Mouse (Mus musculus) heart, postnatal 10 days (tissue): Measurements from ENCODE around the gene Tmem62. TPM values are rescaled to one million over a fixed set of nuclear protein-coding genes. Genes with fewer than 3 reads are reported as not detected.

Experiments
- DNase-seq, 2 experiments: peaks; one replicate each; pipeline ENCODE4 v3.0.0; 2021
- intact Hi-C: fragments of 180-260 bp; cut with DNase I; formaldehyde crosslinking; loops from one replicate; pipeline ENCODE4 v1.15.1; 2025
- microRNA-seq, 2 experiments: library from miRNA; unstranded; fragments of <30 nt; microRNA quantifications; one replicate each; pipeline ENCODE4 v1.2.0; 2022
- total RNA-seq, 2 experiments: library from RNA; stranded (reverse); gene quantifications; 2 replicates each; pipeline ENCODE4 v1.2.3; 2021

Tmem62 gene
- total RNA-seq, 2 experiments from 2014 or later, result 3.3 to 5.0 TPM

DNA sequence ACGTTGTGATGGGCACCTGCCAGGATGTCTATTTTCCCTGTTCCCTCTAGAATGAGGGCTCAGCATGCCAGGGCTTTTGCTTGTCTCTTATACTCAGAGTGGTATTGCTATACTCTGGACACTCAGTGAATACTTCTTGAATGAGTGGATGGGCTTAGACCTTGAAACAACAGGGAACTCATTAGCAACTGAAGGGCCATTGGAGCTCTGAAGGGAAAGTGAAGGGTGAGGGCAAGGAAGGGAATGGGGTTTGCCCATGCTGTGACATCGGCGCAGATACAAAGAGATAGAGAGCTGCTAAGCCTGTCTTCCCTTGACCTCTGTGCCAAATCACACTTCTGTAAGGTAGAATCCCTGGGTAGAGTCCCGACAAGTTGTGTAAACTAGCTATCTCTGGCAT is 68.8 kb downstream of the Tmem62 start:
- intact Hi-C loops, result no loop called here
- DNase-seq, result no peak

- DNase-seq, result no peak
- intact Hi-C loops, result no loop called here
Observed at GRCm38 (mm10) chr2:121052176-121052575, 75.4 kb downstream of the Tmem62 start.

- no peak for DNase-seq
- intact Hi-C loops, result no loop called here
Observed at GRCm38 (mm10) chr2:121054060-121054459, 77.2 kb downstream of the Tmem62 start.

- DNase-seq, result no peak
- intact Hi-C loops, result no loop called here
Observed at GRCm38 (mm10) chr2:121055915-121056314, 79.1 kb downstream of the Tmem62 start.

Small RNA genes within 50 kb of the gene (microRNA-seq; reads per million reads assigned to microRNA genes)
- gene Gm44325, result 0 reads per million in 2 experiments

Other genes starting within 250 kb of the Tmem62 start
- 10 to 100 TPM; 18.5 to 19.5 TPM for gene Cdan1, start 126.9 kb upstream of the Tmem62 start, total RNA-seq
- 10 to 100 TPM; 14.4 to 16.4 TPM for gene Ttbk2, start 126.4 kb upstream of the Tmem62 start, total RNA-seq
- 10 to 100 TPM; 25.9 to 31.9 TPM for gene Ubr1, start 6.3 kb upstream of the Tmem62 start, total RNA-seq
- 10 to 100 TPM; 28.4 to 31.7 TPM for gene Ccndbp1, start 31.4 kb downstream of the Tmem62 start, total RNA-seq
- under 1 TPM; 0.47 to 0.93 TPM for gene Epb42, start 60.1 kb downstream of the Tmem62 start, total RNA-seq
- not detected for gene Tgm5, start 108.8 kb downstream of the Tmem62 start, total RNA-seq
- gene Tgm7, start 132.8 kb downstream of the Tmem62 start, total RNA-seq, result not detected
- 10 to 100 TPM; 10.4 to 13.6 TPM for gene Adal, start 163.4 kb downstream of the Tmem62 start, total RNA-seq
- gene Lcmt2, start 163.6 kb downstream of the Tmem62 start, total RNA-seq, result 10 to 100 TPM; 10.2 to 12.6 TPM
- 10 to 100 TPM; 16.1 to 18.0 TPM for gene Tubgcp4, start 193.6 kb downstream of the Tmem62 start, total RNA-seq
- gene Zscan29, start 194.1 kb downstream of the Tmem62 start, total RNA-seq, result 1 to 10 TPM; 8.0 to 9.5 TPM